Mouse (Mus musculus) c-Kit-positive CD71-positive TER-119-positive erythroid progenitor cells, embryonic 14.5 days (primary cell): ENCODE data around the gene Lamtor2.

ENCODE experiments used
- DNase-seq: peaks from one replicate; pipeline ENCODE4 v3.0.0-alpha.2; 2013; ENCODE audit warnings: low spot score

The Lamtor2 gene

GRCm38 (mm10) chr3:88526157-88527131 is 26.4 kb downstream of the Lamtor2 start:
- DNase-seq, result peak; percentile 86

GRCm38 (mm10) chr3:88525021-88525420 is 27.9 kb downstream of the Lamtor2 start:
- DNase-seq, result no peak

DNA sequence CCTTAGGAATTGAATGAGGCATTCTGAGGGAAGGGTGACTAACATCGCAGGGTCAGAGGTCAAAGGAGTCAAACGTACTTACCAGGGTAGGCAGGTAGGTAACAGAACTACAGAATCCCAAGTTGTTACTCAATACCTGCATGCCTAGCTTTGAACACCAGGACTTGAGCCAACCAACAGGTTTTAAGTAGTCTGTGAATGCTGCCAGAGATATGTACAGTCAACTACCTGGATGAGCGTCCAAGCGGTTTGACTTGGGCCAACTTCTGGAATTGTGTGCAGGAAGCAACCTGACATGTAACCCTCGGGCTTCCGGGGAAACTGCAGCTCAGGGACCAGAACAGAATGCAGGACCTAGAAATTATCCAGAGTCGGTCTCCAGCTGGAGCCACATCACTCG is 29.8 kb downstream of the Lamtor2 start:
- DNase-seq, result no peak

- peak; percentile 70 for DNase-seq
Measured at GRCm38 (mm10) chr3:88521803-88522331, 31.0 kb downstream of the Lamtor2 start.

- DNase-seq, result no peak
Measured at GRCm38 (mm10) chr3:88521156-88521555, 31.7 kb downstream of the Lamtor2 start.

DNA sequence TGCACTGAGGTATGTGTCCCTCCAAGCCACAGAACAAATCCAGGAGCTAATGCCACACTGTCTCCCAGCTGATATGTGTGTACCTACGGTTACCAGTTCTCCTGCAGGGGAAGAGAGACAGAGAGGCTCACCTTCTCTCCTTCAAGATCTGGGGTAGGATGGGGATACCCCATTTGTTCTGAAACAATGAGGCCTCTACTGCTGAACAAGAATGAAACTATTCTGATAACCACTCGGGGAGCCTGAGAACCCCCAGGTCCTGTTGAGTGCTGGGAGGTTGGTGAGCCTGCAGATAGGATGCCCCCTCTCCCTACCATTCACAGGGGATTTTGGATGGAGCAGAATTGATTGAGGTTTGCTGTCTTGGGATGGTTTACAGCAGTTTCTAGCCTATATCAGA is 32.8 kb downstream of the Lamtor2 start:
- DNase-seq, result no peak

GRCm38 (mm10) chr3:88518411-88518810 is 34.5 kb downstream of the Lamtor2 start:
- DNase-seq, result no peak

- no peak for DNase-seq
Measured at GRCm38 (mm10) chr3:88516407-88516806, 36.5 kb downstream of the Lamtor2 start.

- no peak for DNase-seq
Measured at GRCm38 (mm10) chr3:88515095-88515386, 37.8 kb downstream of the Lamtor2 start.

GRCm38 (mm10) chr3:88514231-88515094 is 38.4 kb downstream of the Lamtor2 start:
- DNase-seq, result no peak

- DNase-seq, result no peak
Measured at GRCm38 (mm10) chr3:88513546-88514115, 39.2 kb downstream of the Lamtor2 start.

GRCm38 (mm10) chr3:88512896-88513545 is 39.9 kb downstream of the Lamtor2 start:
- DNase-seq, result no peak

DNA sequence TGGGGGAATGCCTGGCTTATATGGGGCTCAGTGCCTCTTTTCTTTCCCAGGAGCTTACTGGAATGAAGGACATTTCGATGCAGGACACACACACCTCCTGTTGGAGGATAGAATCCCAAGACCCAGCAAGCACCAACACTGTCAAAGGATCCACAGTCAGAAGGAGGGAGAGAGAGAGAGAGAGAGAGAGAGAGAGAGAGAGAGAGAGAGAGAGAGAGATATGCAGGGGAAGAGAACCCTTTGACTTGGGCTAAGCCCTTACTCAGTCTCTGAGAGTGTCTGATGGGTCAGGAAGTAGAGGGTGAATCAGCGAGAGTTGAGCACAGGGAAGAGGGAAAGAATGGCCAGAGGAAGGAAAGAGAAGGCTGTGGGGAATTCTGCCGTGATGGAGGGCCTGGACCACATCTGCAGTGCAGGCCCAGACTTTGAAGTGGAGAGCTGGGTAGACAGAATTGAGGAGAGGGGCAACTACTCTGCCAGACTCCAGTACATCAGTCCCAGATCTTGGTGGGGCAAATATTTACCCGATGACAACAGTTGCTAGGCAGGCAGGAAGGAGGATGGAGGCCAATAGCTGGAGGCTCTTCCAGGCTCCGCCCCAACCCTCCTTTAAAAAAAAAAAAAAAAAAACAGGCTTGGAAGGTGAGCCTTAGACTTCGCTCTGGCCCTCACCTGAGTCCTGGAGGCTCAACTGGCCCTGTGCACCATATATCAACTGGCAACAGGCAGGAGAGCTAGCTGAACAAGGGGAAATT is 40.6 kb downstream of the Lamtor2 start:
- no peak for DNase-seq

GRCm38 (mm10) chr3:88511559-88511958 is 41.3 kb downstream of the Lamtor2 start:
- DNase-seq, result no peak

DNA sequence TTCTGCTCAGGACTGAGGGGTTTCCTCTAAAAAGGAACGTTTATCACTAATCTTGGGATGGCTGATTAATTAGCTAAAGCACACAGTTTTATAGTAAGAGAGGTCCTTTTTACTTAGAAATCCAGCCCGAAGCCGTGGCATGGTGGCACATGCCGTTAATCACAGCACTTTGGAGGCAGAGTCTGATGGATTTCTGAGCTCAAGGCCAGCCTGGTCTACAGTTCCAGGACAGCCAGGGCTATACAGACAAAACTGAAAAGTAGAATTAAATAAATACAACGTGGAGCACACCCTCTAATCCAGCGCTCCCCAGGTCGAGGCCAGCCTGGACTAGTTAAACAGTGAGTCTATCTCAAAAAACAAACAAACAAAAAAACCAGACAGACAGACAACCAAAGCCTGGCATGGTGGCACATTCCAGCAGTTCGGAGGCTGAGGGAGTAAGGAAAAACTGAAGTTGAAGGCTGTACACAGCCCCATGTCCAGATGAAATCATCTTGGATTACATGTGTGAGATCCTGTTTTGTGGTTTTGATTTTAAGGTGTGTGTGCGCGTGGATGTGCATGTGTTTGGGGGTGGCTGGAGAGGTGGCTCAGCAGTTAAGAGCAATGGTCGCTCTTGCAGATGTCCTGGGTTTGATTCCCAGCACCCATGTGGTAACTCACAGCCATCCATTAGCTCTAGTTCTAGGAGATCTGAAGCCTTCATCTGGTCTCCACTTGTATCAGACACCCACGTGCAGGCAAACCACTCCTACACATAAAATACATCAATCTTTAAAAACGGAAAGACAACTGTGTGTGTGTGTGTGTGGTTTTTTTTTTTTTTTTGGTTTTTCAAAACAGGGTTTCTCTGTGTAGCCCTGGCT is 42.2 kb downstream of the Lamtor2 start:
- no peak for DNase-seq

DNA sequence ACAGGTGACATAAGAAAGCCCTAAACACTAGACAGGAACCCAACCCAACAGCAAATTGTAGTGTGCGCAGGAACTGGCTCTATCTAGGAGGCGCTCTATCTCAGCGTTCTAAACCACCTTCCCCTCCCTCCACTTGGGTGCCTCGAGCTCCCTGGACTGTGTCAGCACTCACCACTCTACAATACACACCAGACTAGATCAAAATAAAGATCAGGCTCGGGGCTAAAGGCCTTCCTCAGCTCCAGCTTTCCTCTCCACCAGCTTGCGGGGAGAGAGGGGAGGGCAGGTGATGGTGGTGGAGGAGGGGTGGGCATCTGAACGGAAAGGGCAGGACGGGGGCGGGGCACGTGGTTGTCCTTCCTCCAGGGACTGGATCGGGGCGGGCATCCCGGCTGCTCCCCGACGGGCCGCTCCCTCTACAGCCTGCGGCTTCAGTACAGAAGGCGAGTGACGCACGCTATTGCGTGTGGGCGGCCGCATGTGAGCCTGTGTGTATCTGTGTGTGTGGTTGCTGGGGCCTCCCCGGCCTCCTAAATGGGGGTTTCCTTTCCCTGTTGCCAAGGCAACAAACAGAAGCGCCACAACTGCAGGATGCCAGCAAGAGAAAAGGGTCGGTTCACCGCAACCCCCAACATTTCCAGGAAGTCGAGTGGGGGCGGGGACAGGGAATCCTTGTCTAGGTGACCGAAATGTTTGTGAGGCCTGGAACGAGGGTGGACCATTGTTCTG is 43.0 kb downstream of the Lamtor2 start, which contains the start of gene Lmna:
TSS of gene Lmna (minus strand) at position 265 of the 729 bp plus-strand sequence.
- peak; percentile 83 for DNase-seq

GRCm38 (mm10) chr3:88509250-88509649 is 43.6 kb downstream of the Lamtor2 start:
- no peak for DNase-seq

GRCm38 (mm10) chr3:88505765-88506164 is 47.1 kb downstream of the Lamtor2 start:
- DNase-seq, result no peak

- DNase-seq, result no peak
Measured at GRCm38 (mm10) chr3:88505081-88505480, 47.8 kb downstream of the Lamtor2 start.
